Mouse (Mus musculus): ENCODE results near the gene Ntrk3.
A peak's percentile ranks its signal among the peaks of the same experiment; 100 is the strongest.

DNA sequence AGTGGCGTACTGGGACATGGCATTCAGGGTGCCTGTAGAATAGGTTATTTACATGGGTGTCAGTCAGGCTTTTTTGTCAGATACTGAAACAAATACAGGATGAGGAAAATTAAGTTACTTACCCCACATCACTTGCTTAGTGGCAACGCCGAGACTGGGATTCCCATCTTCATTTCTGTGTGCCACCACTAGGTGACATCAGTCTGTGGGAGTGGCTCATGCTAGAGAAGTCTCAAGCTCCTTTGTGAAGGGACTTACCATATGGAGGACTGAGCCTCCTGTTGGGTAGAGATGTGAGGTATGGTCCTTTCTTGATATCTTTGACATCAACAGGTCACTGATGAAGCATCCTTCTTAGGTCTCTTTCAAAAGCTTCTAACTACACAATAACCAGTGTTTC lies 443.5 kb downstream of the Ntrk3 start:
- TF ChIP-seq CTCF (IDR thresholded peaks at IDR 0.05; ENCODE audit: borderline replicate concordance, insufficient read depth, low read depth, low read length) = peak; percentile 25; the same call in 1 of the 2 replicates
- TF ChIP-seq POLR2A (IDR thresholded peaks at IDR 0.05; ENCODE audit: borderline replicate concordance, insufficient read depth, low read length) = no peak

Measured in cerebellum, adult 2 months (tissue).